Mouse (Mus musculus) neural tube, embryonic 12.5 days (tissue): ENCODE results near the gene Mtus2. TPM values are rescaled to one million over a fixed set of nuclear protein-coding genes. Genes with fewer than 3 reads are reported as not detected.

Experiments used
- ATAC-seq: fragments of 200-750 bp; cut with Nextera tagmentation; 2 replicates; pipeline ENCODE4 v1.8.0; 2017; ENCODE audit warnings: low read depth, mild to moderate bottlenecking, moderate TSS enrichment, moderate library complexity; ENCODE audit not compliant: low FRiP score
- H3K27ac ChIP-seq: fragments of 300-500 bp; sonication (generic); 2 replicates; pipeline ENCODE4 v1.5.1; 2016
- H3K27me3 ChIP-seq: fragments of 300-500 bp; sonication (generic); replicated peaks from 2 replicates; pipeline ENCODE4 v1.6.1; 2016; ENCODE audit warnings: mild to moderate bottlenecking
- H3K36me3 ChIP-seq: fragments of 300-500 bp; sonication (generic); 2 replicates; pipeline ENCODE4 v1.6.1; 2016; ENCODE audit warnings: mild to moderate bottlenecking
- H3K4me1 ChIP-seq: fragments of 300-500 bp; sonication (generic); 2 replicates; pipeline ENCODE4 v1.6.1; 2016
- H3K4me2 ChIP-seq: fragments of 300-500 bp; sonication (generic); replicated peaks from 2 replicates; pipeline ENCODE4 v1.6.1; 2016; ENCODE audit warnings: mild to moderate bottlenecking
- H3K4me3 ChIP-seq: fragments of 300-500 bp; sonication (generic); 2 replicates; pipeline ENCODE4 v1.5.1; 2016
- H3K9ac ChIP-seq: fragments of 300-500 bp; sonication (generic); 2 replicates; pipeline ENCODE4 v1.6.1; 2016; ENCODE audit warnings: mild to moderate bottlenecking
- H3K9me3 ChIP-seq: fragments of 300-500 bp; sonication (generic); 2 replicates; pipeline ENCODE4 v1.6.1; 2016; ENCODE audit warnings: mild to moderate bottlenecking
- WGBS: fragments of 180-500 bp; shearing (Covaris S2); methylation state at CpG from one replicate; pipeline ENCODE4 v1.1.7; 2016; 5-methylcytosine and 5-hydroxymethylcytosine counted together
- polyA plus RNA-seq: library from polyadenylated mRNA; unstranded; fragments of >200 nt; fragmentation: Nextera tagmentation; extraction: Ambion mirVana; gene quantifications from 2 replicates; pipeline ENCODE4 v1.2.1, GENCODE M21; 2016

The Mtus2 gene
- polyA plus RNA-seq, 1 experiment from 2014 or later = 54.9 TPM

DNA sequence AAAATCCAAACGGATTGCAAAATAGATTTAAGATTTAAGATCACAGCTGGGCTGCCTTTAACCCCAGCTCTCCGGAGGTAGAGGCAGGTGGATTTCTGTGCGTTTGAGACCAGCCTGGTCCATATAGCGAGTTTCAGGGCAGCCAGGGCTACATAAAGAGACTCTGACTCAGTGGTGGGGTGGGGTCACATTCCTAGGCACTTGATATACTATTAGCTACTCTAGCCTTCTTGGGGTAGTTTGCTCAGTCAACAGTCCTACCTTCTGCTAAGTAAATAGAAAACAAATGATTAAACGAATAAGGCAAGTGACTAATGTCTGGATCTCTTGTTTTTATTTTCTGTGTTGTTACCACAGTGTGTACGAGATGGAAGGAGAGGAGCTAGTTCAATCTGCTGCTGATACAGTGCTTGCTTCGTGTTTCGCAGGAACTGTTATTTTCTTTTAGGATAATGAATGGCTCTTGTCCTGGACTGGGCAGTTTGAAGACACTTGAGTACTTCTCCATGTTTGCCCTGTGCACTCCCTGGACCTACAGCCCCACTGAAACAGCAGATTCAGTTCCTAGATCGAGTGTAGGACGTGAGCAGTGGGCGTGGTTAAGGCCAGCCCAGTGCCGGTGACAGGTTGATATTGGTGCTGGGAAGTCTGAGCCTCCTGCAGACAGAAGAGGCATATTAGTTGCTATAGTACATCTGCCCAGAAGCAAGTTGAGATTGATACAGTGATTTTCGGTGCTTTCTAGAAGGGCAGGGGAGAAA, 6.9 kb downstream of the Mtus2 start:
- 73% methylated on average over 13 of the region's 13 CpGs for WGBS
- no peak for ATAC-seq
- no peaks in the 10 kb centered on the region for H3K27me3 ChIP-seq
- no peaks in the 10 kb centered on the region for H3K9me3 ChIP-seq
- no peaks in the 10 kb centered on the region for H3K36me3 ChIP-seq
- H3K4me3 ChIP-seq = no peak overlapping the region
- H3K27ac ChIP-seq = no peak overlapping the region
- no peak overlapping the region for H3K4me2 ChIP-seq
- no peak overlapping the region for H3K9ac ChIP-seq
- H3K4me1 ChIP-seq = no peaks in the 10 kb centered on the region

- ATAC-seq = no peak
- Histone ChIP-seq H3K9ac (no peak overlapping the region), H3K36me3 (no peaks in the 10 kb centered on the region), H3K4me2 (no peak overlapping the region), H3K27me3 (no peaks in the 10 kb centered on the region), H3K9me3 (no peaks in the 10 kb centered on the region), H3K4me1 (no peaks in the 10 kb centered on the region), H3K27ac (no peak overlapping the region), H3K4me3 (no peak overlapping the region)
- 48% methylated on average over 2 of the region's 2 CpGs for WGBS
Measured at GRCm38 (mm10) chr5:147964776-147965175, 7.7 kb downstream of the Mtus2 start.

- H3K27ac ChIP-seq = no peak overlapping the region
- H3K36me3 ChIP-seq = no peaks in the 10 kb centered on the region
- no peak overlapping the region for H3K4me2 ChIP-seq
- no peak overlapping the region for H3K4me3 ChIP-seq
- H3K4me1 ChIP-seq = no peaks in the 10 kb centered on the region
- H3K9me3 ChIP-seq = no peaks in the 10 kb centered on the region
- ATAC-seq = no peak
- no peaks in the 10 kb centered on the region for H3K27me3 ChIP-seq
- no peak overlapping the region for H3K9ac ChIP-seq
- WGBS = 83% methylated on average over 7 of the region's 7 CpGs
Measured at GRCm38 (mm10) chr5:147966646-147967045, 9.5 kb downstream of the Mtus2 start.

GRCm38 (mm10) chr5:147969566-147969965, 12.4 kb downstream of the Mtus2 start:
- Histone ChIP-seq H3K4me1 (no peaks in the 10 kb centered on the region), H3K27ac (no peak overlapping the region), H3K9ac (no peak overlapping the region), H3K27me3 (no peaks in the 10 kb centered on the region), H3K4me3 (no peak overlapping the region), H3K4me2 (no peak overlapping the region), H3K9me3 (no peaks in the 10 kb centered on the region), H3K36me3 (no peaks in the 10 kb centered on the region)
- WGBS = 85% methylated on average over 5 of the region's 5 CpGs
- no peak for ATAC-seq

DNA sequence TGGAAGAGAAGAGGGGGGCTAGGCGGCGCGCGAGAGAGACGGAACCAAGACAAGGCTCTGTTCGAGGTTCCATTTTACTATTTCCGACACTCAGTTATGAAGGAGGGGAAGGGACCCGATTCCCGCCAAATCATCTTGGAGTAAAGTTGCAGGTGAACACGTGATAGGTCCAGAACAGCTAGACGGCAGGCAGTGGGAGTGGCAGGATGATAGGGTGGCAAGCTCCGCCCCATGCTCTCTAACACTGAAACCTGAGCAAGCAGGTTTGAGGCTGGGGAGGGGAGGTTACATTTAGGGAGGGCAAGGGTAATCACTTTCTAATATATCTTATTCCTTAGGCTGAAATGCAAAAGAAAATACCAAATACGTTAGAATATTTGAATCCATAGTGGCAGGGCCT, 18.9 kb downstream of the Mtus2 start:
- no peak for ATAC-seq
- Histone ChIP-seq H3K9me3 (no peaks in the 10 kb centered on the region), H3K4me2 (no peak overlapping the region), H3K36me3 (no peaks in the 10 kb centered on the region), H3K9ac (no peak overlapping the region), H3K4me3 (no peak overlapping the region), H3K27me3 (no peaks in the 10 kb centered on the region), H3K27ac (no peak overlapping the region), H3K4me1 (no peaks in the 10 kb centered on the region)
- 64% methylated on average over 13 of the region's 13 CpGs for WGBS

DNA sequence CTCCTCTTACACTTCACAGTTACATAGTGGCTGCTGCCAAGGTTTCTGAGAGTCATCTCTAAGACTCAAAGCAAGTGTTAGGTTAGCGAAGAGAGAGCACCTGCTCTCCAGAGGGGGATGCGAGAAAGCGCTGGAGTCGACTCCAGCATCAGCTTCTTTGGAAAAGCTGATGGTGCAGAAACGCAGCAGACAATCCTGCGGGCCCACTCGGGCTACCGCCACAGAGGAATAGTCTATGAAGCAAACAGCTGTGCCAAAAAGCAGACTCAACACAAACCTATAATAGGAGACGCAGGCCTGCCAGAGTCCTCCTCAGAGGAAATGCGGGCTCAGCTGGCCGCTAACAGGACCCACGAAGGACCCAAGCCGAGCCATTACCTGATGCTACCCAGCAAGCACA, 23.5 kb downstream of the Mtus2 start:
- Histone ChIP-seq H3K9me3 (no peaks in the 10 kb centered on the region), H3K4me2 (no peak overlapping the region), H3K4me3 (no peak overlapping the region), H3K36me3 (no peaks in the 10 kb centered on the region), H3K27ac (no peak overlapping the region), H3K4me1 (no peaks in the 10 kb centered on the region), H3K27me3 (no peaks in the 10 kb centered on the region), H3K9ac (no peak overlapping the region)
- no peak for ATAC-seq
- WGBS = 88% methylated on average over 13 of the region's 13 CpGs

- Histone ChIP-seq H3K36me3 (no peaks in the 10 kb centered on the region), H3K27ac (no peak overlapping the region), H3K4me1 (no peaks in the 10 kb centered on the region), H3K27me3 (no peaks in the 10 kb centered on the region), H3K4me2 (no peak overlapping the region), H3K9ac (no peak overlapping the region), H3K4me3 (no peak overlapping the region), H3K9me3 (0 out of 2 replicates have a peak, but pooled peaks cover 10% of the 10 kb centered on the region)
- no peak for ATAC-seq
- 80% methylated on average over 4 of the region's 4 CpGs for WGBS
Measured at GRCm38 (mm10) chr5:147990289-147990688, 33.2 kb downstream of the Mtus2 start.

DNA sequence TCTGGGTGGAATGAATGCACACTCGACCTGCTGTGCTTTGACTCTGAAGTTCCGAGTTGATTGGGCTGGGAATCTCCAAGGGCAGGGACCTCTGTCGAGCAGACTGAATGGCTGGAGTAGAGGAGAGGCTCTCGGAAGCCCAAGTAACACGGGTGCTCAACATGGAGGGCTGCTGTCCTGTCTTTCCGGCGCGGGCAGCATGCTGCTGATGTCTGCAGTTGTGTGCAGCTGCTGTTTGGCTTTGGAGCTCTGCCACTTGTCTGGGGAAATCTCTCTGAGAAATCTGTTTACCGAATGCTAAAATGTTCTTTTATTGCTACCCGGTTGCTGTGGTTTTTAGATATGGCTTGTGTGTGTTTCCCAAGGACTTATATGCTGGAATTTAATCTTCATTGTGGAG, 33.7 kb downstream of the Mtus2 start:
- Histone ChIP-seq H3K27ac (no peak overlapping the region), H3K27me3 (no peaks in the 10 kb centered on the region), H3K36me3 (no peaks in the 10 kb centered on the region), H3K9ac (no peak overlapping the region), H3K4me2 (no peak overlapping the region), H3K4me3 (no peak overlapping the region), H3K4me1 (no peaks in the 10 kb centered on the region), H3K9me3 (0 out of 2 replicates have a peak, but pooled peaks cover 10% of the 10 kb centered on the region)
- no peak for ATAC-seq
- WGBS = 87% methylated on average over 10 of the region's 10 CpGs

DNA sequence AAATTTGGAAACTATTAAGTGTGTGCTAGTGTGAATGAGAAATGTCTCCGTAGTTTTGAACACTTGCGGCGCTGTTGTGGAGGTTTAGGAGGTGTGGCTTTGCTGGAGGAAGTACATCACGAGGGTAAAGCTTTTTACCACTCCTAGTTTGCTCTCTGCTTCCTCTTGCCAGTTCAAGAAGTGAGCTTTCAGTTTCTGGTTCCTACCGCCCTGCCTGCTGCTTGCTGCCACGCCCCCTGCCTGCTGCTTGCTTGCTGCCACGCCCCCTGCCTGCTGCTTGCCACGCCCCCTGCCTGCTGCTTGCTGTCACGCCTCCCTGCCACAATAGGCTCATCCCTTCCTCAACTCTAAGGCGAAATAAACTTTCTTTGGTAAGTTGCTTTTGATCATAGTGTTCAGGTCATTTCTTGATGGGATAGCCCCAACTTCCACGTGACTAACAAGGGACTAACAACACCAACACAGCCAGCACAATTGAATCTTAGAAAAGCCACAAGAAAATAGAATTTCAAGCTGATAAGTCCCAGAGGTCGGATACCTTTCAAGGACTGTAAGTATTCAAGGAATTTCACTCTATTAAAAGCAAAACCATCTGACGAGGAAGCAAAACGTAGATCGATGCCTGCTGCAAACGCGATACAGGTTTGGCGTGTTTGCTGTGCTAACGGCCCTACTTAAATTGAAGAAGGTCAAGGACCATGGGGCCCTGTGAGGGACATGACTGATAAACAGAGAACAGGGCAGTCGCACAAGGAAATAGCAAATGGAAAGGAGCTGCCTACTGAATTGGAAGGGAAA, 35.7 kb downstream of the Mtus2 start:
- Histone ChIP-seq H3K36me3 (no peaks in the 10 kb centered on the region), H3K9me3 (no peaks in the 10 kb centered on the region), H3K4me3 (no peak overlapping the region), H3K4me2 (0 out of 2 replicates have a peak overlapping the region, but pooled peaks have one; percentile 20), H3K4me1 (no peaks in the 10 kb centered on the region), H3K27ac (no peak overlapping the region), H3K9ac (no peak overlapping the region), H3K27me3 (no peaks in the 10 kb centered on the region)
- ATAC-seq = 0 out of 2 replicates have a peak, but pooled peaks have one; percentile 48
- 30% methylated on average over 20 of the region's 20 CpGs for WGBS

- Histone ChIP-seq H3K4me3 (no peak overlapping the region), H3K9ac (no peak overlapping the region), H3K36me3 (no peaks in the 10 kb centered on the region), H3K4me1 (no peaks in the 10 kb centered on the region), H3K27ac (no peak overlapping the region), H3K4me2 (no peak overlapping the region), H3K27me3 (no peaks in the 10 kb centered on the region), H3K9me3 (no peaks in the 10 kb centered on the region)
- no peak for ATAC-seq
- WGBS = 32% methylated on average over 4 of the region's 4 CpGs
Measured at GRCm38 (mm10) chr5:148005263-148005662, 48.1 kb downstream of the Mtus2 start.

GRCm38 (mm10) chr5:148012156-148012555, 55.0 kb downstream of the Mtus2 start:
- Histone ChIP-seq H3K4me3 (no peak overlapping the region), H3K4me2 (no peak overlapping the region), H3K27me3 (no peaks in the 10 kb centered on the region), H3K9ac (no peak overlapping the region), H3K36me3 (no peaks in the 10 kb centered on the region), H3K9me3 (no peaks in the 10 kb centered on the region), H3K27ac (no peak overlapping the region), H3K4me1 (no peaks in the 10 kb centered on the region)
- WGBS = 85% methylated on average over 5 of the region's 5 CpGs
- no peak for ATAC-seq

GRCm38 (mm10) chr5:148014133-148014854, 57.2 kb downstream of the Mtus2 start:
- H3K9ac ChIP-seq = no peak overlapping the region
- no peaks in the 10 kb centered on the region for H3K36me3 ChIP-seq
- H3K27me3 ChIP-seq = no peaks in the 10 kb centered on the region
- H3K4me2 ChIP-seq = no peak overlapping the region
- no peaks in the 10 kb centered on the region for H3K9me3 ChIP-seq
- H3K4me3 ChIP-seq = no peak overlapping the region
- no peaks in the 10 kb centered on the region for H3K4me1 ChIP-seq
- ATAC-seq = no peak
- 76% methylated on average over 6 of the region's 6 CpGs for WGBS
- H3K27ac ChIP-seq = no peak overlapping the region
